Mouse (Mus musculus) adrenal gland, adult 2 months (tissue): Measurements from ENCODE around the gene Pawr. TPM values are rescaled to one million over a fixed set of nuclear protein-coding genes. Genes with fewer than 3 reads are reported as not detected.

Source experiments
- DNase-seq: peaks from one replicate; pipeline ENCODE4 v3.0.0; 2021
- microRNA-seq, 2 experiments: library from miRNA; unstranded; fragments of <30 nt; microRNA quantifications; one replicate each; pipeline ENCODE4 v1.2.0; 2021
- polyA plus RNA-seq: library from polyadenylated mRNA; depleted of rRNA; stranded (reverse); fragments of >200 nt; gene quantifications from 2 replicates; pipeline ENCODE4 v1.2.3, GENCODE M21; 2012; rRNA removed
- total RNA-seq, 2 experiments: library from RNA; stranded (reverse); gene quantifications; 2 replicates each; pipeline ENCODE4 v1.2.3; 2021

Pawr gene
- total and polyA plus RNA-seq, 3 experiments: 10.0 to 11.9 (median 11.5) TPM

- no peak for DNase-seq
These were observed 112.3 kb downstream of the Pawr start for GRCm38 (mm10) chr10:108443931-108444876.

- DNase-seq: no peak
These were observed 113.2 kb downstream of the Pawr start for GRCm38 (mm10) chr10:108445123-108445522.

GRCm38 (mm10) chr10:108445606-108446005 lies 113.7 kb downstream of the Pawr start:
- DNase-seq: no peak

GRCm38 (mm10) chr10:108446041-108446931 lies 114.4 kb downstream of the Pawr start:
- DNase-seq: peak; percentile 57

GRCm38 (mm10) chr10:108447211-108447610 lies 115.3 kb downstream of the Pawr start:
- DNase-seq: no peak

- DNase-seq: no peak
These were observed 116.5 kb downstream of the Pawr start for GRCm38 (mm10) chr10:108448421-108448820.

GRCm38 (mm10) chr10:108450401-108450800 lies 118.5 kb downstream of the Pawr start:
- DNase-seq: no peak

- DNase-seq: no peak
These were observed 119.6 kb downstream of the Pawr start for GRCm38 (mm10) chr10:108451516-108451915.

GRCm38 (mm10) chr10:108452421-108452820 lies 120.5 kb downstream of the Pawr start:
- no peak for DNase-seq

GRCm38 (mm10) chr10:108453561-108453960 lies 121.6 kb downstream of the Pawr start:
- DNase-seq: peak; percentile 28

- DNase-seq: peak; percentile 26
These were observed 122.8 kb downstream of the Pawr start for GRCm38 (mm10) chr10:108454691-108455117.

- no peak for DNase-seq
These were observed 123.3 kb downstream of the Pawr start for GRCm38 (mm10) chr10:108455204-108455603.

GRCm38 (mm10) chr10:108455883-108456282 lies 124.0 kb downstream of the Pawr start:
- DNase-seq: no peak

- no peak for DNase-seq
These were observed 125.1 kb downstream of the Pawr start for GRCm38 (mm10) chr10:108457054-108457453.

- no peak for DNase-seq
These were observed 129.9 kb downstream of the Pawr start for GRCm38 (mm10) chr10:108461862-108462261.

Small RNA genes lying within 50 kb of the gene (microRNA-seq; reads per million reads assigned to microRNA genes)
- 0 reads per million in 2 experiments for gene Gm25591

Other genes starting within 250 kb of the Pawr start
- gene Ppp1r12a, start 169.9 kb upstream of the Pawr start, total RNA-seq: 100 to 1,000 TPM in 1 of 2 experiments, 10 to 100 TPM in 1; 84.0 to 110 TPM
- gene Ppp1r12a, start 169.9 kb upstream of the Pawr start, polyA plus RNA-seq: 6.7 and 8.5 TPM in 2 replicates